Mouse (Mus musculus) MEL (cell line): ENCODE results near the gene Aplp2. TPM values are rescaled to one million over a fixed set of nuclear protein-coding genes. Genes with fewer than 3 reads are reported as not detected.
A peak's percentile ranks its signal among the peaks of the same experiment; 100 is the strongest.

Experiments used
- DNase-seq: peaks from one replicate; pipeline ENCODE4 v3.0.0; 2011; ENCODE audit warnings: low read depth, low spot score
- H3K27ac ChIP-seq: 2 replicates; pipeline ENCODE4 v1.5.1; 2012; ENCODE audit warnings: low read depth, mild to moderate bottlenecking, control low read depth, low read length, moderate library complexity; ENCODE audit not compliant: control insufficient read depth
- H3K27me3 ChIP-seq, 2 experiments: fragments of 150-350 bp in 1 of 2; sonication (generic) in 1 of 2; 2 replicates each; pipeline ENCODE4 v1.6.1; 2012; ENCODE audit warnings: low read length in 2 of 2, mild to moderate bottlenecking in 2 of 2, improper control_type of control experiment in 1 of 2, moderate library complexity in 1 of 2; ENCODE audit not compliant: insufficient read depth in 2 of 2, control insufficient read depth in 1 of 2
- H3K36me3 ChIP-seq, 2 experiments: 2 replicates each; pipeline ENCODE4 v1.6.1; 2012 to 2014; ENCODE audit warnings: low read length in 2 of 2, improper control_type of control experiment in 1 of 2, inconsistent platforms in 1 of 2, mild to moderate bottlenecking in 1 of 2; ENCODE audit not compliant: insufficient read depth in 2 of 2, control insufficient read depth in 1 of 2
- H3K4me1 ChIP-seq, 2 experiments: fragments of 150-350 bp in 1 of 2; sonication (generic) in 1 of 2; 2 replicates each; pipeline ENCODE4 v1.6.1; 2012; ENCODE audit warnings: low read length in 2 of 2, improper control_type of control experiment in 1 of 2, mild to moderate bottlenecking in 1 of 2; ENCODE audit not compliant: insufficient read depth in 2 of 2, control insufficient read depth in 1 of 2
- H3K4me3 ChIP-seq, 2 experiments: fragments of 150-350 bp in 1 of 2; sonication (generic) in 1 of 2; 2 replicates each; pipeline ENCODE4 v1.5.1; 2012; ENCODE audit warnings: low read depth in 2 of 2, low read length in 2 of 2, mild to moderate bottlenecking in 2 of 2, moderate library complexity in 2 of 2, control low read depth in 1 of 2, improper control_type of control experiment in 1 of 2; ENCODE audit not compliant: control insufficient read depth in 1 of 2, insufficient read depth in 1 of 2
- H3K79me2 ChIP-seq: 2 replicates; pipeline ENCODE4 v1.6.1; 2012; ENCODE audit warnings: mild to moderate bottlenecking, low read length, moderate library complexity; ENCODE audit not compliant: control insufficient read depth, poor library complexity, insufficient read depth
- H3K9ac ChIP-seq: 2 replicates; pipeline ENCODE4 v1.6.1; 2012; ENCODE audit warnings: low read depth, mild to moderate bottlenecking, control low read depth, low read length, moderate library complexity; ENCODE audit not compliant: control insufficient read depth, poor library complexity, severe bottlenecking
- H3K9me3 ChIP-seq: fragments of 150-350 bp; sonication (generic); replicated peaks from 2 replicates; pipeline ENCODE4 v1.6.1; 2012; ENCODE audit warnings: mild to moderate bottlenecking, low read length, improper control_type of control experiment, moderate library complexity; ENCODE audit not compliant: insufficient read depth
- CHD1 ChIP-seq: IDR thresholded peaks from 2 replicates; pipeline ENCODE4 v1.6.1; 2012; ENCODE audit warnings: low read depth, mild to moderate bottlenecking, inconsistent platforms, low read length, improper control_type of control experiment
- ELF1 ChIP-seq: IDR thresholded peaks from 2 replicates; pipeline ENCODE4 v1.6.1; 2014; ENCODE audit warnings: low read depth, mild to moderate bottlenecking, inconsistent platforms, low read length, improper control_type of control experiment, moderate library complexity
- ETS1 ChIP-seq: IDR thresholded peaks from 2 replicates; pipeline ENCODE4 v1.6.1; 2012; ENCODE audit warnings: low read depth, mild to moderate bottlenecking, inconsistent platforms, low read length, improper control_type of control experiment, moderate library complexity
- GATA1 ChIP-seq: IDR thresholded peaks from 2 replicates; pipeline ENCODE4 v1.6.1; 2011; ENCODE audit warnings: low read depth, low read length, improper control_type of control experiment
- KAT2A ChIP-seq: conservative IDR thresholded peaks from 2 replicates; pipeline ENCODE4 v1.6.1; 2012; ENCODE audit warnings: low read depth, low read length, improper control_type of control experiment, inconsistent platforms
- MAZ ChIP-seq: IDR thresholded peaks from 2 replicates; pipeline ENCODE4 v1.6.1; 2012; ENCODE audit warnings: low read depth, mild to moderate bottlenecking, inconsistent platforms, low read length, improper control_type of control experiment
- MEF2A ChIP-seq: IDR thresholded peaks from 2 replicates; pipeline ENCODE4 v1.6.1; 2014; ENCODE audit warnings: low read depth, mild to moderate bottlenecking, inconsistent platforms, low read length, improper control_type of control experiment; ENCODE audit not compliant: poor library complexity, insufficient replicate concordance, severe bottlenecking; ENCODE audit errors: extremely low read depth
- MYB ChIP-seq: IDR thresholded peaks from 2 replicates; pipeline ENCODE4 v1.6.1; 2011; ENCODE audit warnings: mild to moderate bottlenecking, low read depth, low read length, improper control_type of control experiment
- POLR2AphosphoS5 ChIP-seq: IDR thresholded peaks from 2 replicates; pipeline ENCODE4 v1.6.1; 2012; ENCODE audit warnings: low read depth, borderline replicate concordance, mild to moderate bottlenecking, inconsistent platforms, low read length, moderate library complexity, mixed read lengths
- RCOR1 ChIP-seq: IDR thresholded peaks from 2 replicates; pipeline ENCODE4 v1.6.1; 2012; ENCODE audit warnings: low read depth, mild to moderate bottlenecking, inconsistent platforms, low read length, improper control_type of control experiment
- SIN3A ChIP-seq: IDR thresholded peaks from 2 replicates; pipeline ENCODE4 v1.6.1; 2012; ENCODE audit warnings: low read length, improper control_type of control experiment, inconsistent platforms
- SMC3 ChIP-seq: IDR thresholded peaks from 2 replicates; pipeline ENCODE4 v1.6.1; 2011; ENCODE audit warnings: low read depth, low read length, improper control_type of control experiment
- TAL1 ChIP-seq: IDR thresholded peaks from 2 replicates; pipeline ENCODE4 v1.6.1; 2012; ENCODE audit warnings: mild to moderate bottlenecking, inconsistent platforms, low read length, moderate library complexity, mixed read lengths
- TBP ChIP-seq: IDR thresholded peaks from 2 replicates; pipeline ENCODE4 v1.8.0; 2011; ENCODE audit warnings: low read depth, low read length, improper control_type of control experiment
- polyA plus RNA-seq, 2 experiments: library from polyadenylated mRNA; stranded (reverse) in 1 of 2; unstranded in 1 of 2; fragments of >175 nt in 1 of 2; fragments of >200 nt in 1 of 2; gene quantifications; 2 replicates each; pipeline versions ENCODE4 v1.2.1 to v1.2.4; 2012; ENCODE audit warnings: low replicate concordance in 2 of 2, low read depth in 1 of 2; ENCODE audit not compliant: insufficient read length in 2 of 2, insufficient read depth in 1 of 2, missing spikeins in 1 of 2
- total RNA-seq: library from RNA; depleted of rRNA; stranded (reverse); fragments of 300-350 nt; gene quantifications from 2 replicates; pipeline ENCODE4 v1.2.3, GENCODE M21; 2012

Gene Aplp2
- total and polyA plus RNA-seq, 3 experiments = 37.6 to 60.6 TPM; not detected in 1

- Histone ChIP-seq H3K4me1 (peaks cover 7 to 24% of the 10 kb centered on the region in 2 experiments), H3K9me3 (no peaks in the 10 kb centered on the region), H3K27ac (no peak overlapping the region), H3K9ac (no peak overlapping the region), H3K4me3 (no peak overlapping the region), H3K79me2 (no peaks in the 10 kb centered on the region), H3K36me3 (peaks cover 0 to 25% of the 10 kb centered on the region in 2 experiments; a peak in 2 of 4 replicates), H3K27me3 (no peaks in the 10 kb centered on the region)
- DNase-seq = no peak
- TF ChIP-seq MYB (no peak), RCOR1 (peak; percentile 75; the same call in 1 of the 2 replicates), KAT2A (no peak), CHD1 (no peak)
These were observed 36.3 kb downstream of the Aplp2 start for GRCm38 (mm10) chr9:31175346-31175745.

GRCm38 (mm10) chr9:31168356-31169093 is 43.1 kb downstream of the Aplp2 start:
- Histone ChIP-seq H3K4me3 (no peak overlapping the region), H3K27ac (no peak overlapping the region)
- TF ChIP-seq SIN3A (no peak), GATA1 (no peak), TBP (no peak), MEF2A (no peak), SMC3 (no peak), ELF1 (no peak), MYB (no peak)

GRCm38 (mm10) chr9:31167305-31167704 is 44.3 kb downstream of the Aplp2 start:
- no peak for DNase-seq
- Histone ChIP-seq H3K36me3 (peaks cover 0 to 2% of the 10 kb centered on the region in 2 experiments; a peak in 3 of 4 replicates), H3K27me3 (no peaks in the 10 kb centered on the region), H3K4me1 (peaks cover 2 to 3% of the 10 kb centered on the region in 2 experiments; a peak in 3 of 4 replicates), H3K27ac (no peak overlapping the region), H3K9me3 (no peaks in the 10 kb centered on the region), H3K9ac (no peak overlapping the region), H3K4me3 (no peak overlapping the region), H3K79me2 (no peaks in the 10 kb centered on the region)
- TF ChIP-seq MAZ (no peak), ETS1 (no peak), TAL1 (no peak), MYB (no peak), CHD1 (no peak), POLR2AphosphoS5 (no peak)

More at GRCm38 (mm10) chr9:31168356-31169093, 43.1 kb downstream of the Aplp2 start:
- no peaks in the 10 kb centered on the region for H3K79me2 ChIP-seq
- peaks cover under 1 to 3% of the 10 kb centered on the region in 2 experiments; a peak in 3 of 4 replicates for H3K4me1 ChIP-seq
- no peak overlapping the region for H3K9ac ChIP-seq
- peaks cover 0 to 2% of the 10 kb centered on the region in 2 experiments; a peak in 3 of 4 replicates for H3K36me3 ChIP-seq
- DNase-seq = no peak
- no peaks in the 10 kb centered on the region for H3K27me3 ChIP-seq
- no peaks in the 10 kb centered on the region for H3K9me3 ChIP-seq
